Mouse (Mus musculus) kidney, adult 18-20 months (tissue): ENCODE results near the gene Svbp.

Source experiments
- DNase-seq: peaks from one replicate; pipeline ENCODE4 v3.0.0; 2021

The Svbp gene

GRCm38 (mm10) chr4:119247462-119248235 is 52.5 kb downstream of the Svbp start:
- DNase-seq: peak; percentile 85

GRCm38 (mm10) chr4:119248407-119248965 is 53.4 kb downstream of the Svbp start:
- DNase-seq: no peak
